Mouse (Mus musculus): ENCODE measurements around the gene Pgm5.

Gene Pgm5

DNA sequence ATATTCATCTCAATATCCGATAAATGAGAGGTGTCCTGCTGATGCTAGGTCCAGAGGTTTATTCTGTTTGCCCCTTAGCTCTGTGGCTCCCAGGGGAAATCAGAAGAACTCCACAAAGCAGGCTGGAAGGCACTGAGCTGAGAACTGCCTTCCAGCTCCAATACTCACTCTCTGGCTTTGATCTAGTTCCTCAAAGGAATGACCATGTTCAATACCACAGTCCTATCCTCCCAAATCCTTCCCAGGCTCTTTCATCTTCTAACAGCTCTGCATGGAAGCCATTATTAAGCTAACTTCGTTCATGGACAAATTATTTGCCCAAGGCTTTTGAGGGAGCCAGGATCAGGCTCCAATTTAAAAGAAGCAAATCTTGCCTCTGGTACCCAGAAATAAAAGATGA, 210.1 kb downstream of the Pgm5 start:
- no peak for DNase-seq

DNA sequence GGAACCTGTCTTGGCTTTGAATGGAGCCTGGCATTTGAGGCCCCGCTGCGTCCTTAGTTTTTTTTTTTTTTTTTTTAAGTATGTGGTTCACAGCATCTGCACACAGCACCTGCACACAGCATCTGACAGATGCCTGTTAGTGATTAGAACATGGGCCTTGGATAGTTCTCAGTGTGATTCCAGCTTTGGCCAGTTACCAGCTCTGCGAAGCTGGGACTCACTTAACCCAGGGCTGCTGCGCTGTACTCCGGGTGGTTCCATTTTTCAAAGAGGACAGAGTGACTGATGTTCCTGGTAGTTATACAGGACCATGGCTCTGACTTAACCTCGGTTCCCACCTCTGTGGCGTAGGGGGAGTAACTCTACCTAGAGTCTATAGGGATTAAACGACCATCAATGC, 211.2 kb downstream of the Pgm5 start:
- no peak for DNase-seq

DNA sequence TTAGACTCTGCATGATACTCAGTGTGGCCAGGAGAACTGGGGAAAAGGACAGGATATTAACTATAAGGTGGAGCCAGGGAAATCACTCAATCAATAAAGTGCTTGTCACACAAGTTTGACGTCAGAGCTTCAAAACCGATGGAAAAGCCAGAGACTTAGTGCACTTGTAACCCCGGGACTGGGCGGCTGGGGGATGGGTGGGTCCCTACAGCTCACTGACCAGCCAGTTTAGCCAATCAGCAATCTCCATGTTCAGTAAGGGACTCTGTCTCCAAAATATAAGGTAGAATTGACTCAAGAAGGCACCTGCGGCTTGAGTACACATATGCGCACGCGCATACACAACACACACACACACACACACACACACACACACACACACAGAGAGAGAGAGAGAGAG, 213.6 kb downstream of the Pgm5 start:
- no peak for DNase-seq

DNA sequence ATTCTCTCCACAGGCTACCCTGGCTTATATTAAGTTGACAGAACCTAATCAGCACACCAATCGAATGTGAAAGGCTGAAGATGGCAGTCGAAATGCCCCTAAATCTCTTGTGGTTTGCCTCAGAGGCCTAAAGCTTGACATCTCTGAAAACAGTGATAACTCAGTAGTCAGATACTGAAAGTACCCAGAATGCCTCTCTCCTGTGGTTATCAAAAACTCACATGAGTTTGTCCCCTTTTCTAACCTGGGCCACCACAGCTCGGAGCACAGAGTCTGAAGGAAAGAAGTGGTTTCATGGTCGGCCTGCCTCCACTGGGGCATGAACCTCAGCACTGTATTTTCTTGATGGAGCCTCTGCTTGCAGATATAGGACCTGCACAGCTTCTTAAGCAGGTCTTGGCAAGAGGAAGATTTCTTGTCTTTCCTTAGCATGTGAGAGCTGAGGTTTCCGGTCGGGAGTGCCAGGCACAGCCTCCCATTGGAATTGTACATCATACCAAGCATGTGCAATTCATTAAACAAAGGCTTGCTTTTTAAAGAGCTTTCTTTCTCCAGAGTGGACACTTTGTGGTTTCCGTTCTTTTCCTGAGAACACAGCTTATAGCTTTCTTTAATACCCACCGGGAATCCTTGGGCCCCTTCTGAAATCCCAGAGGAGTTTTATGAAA, 215.4 kb downstream of the Pgm5 start:
- DNase-seq = no peak

DNA sequence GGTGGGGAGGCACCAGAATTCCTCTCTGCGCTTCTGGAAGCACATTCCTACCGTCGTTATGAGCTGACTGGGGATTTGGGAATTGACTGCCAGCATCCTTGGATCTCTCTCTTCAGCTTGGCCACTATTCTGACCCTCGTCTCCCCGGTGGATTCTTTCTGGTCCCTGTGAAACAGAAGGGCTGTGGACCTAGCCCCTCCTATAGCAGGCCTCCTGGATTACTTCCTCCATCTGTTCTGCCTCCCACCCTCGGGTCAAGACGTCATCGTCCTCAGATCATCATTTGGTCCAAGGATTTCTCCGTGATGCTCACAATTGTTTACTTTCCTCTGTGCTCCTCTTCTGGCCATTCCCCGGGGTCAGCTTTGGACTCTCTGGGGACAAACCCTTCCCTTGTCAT, 216.7 kb downstream of the Pgm5 start:
- DNase-seq = no peak

DNA sequence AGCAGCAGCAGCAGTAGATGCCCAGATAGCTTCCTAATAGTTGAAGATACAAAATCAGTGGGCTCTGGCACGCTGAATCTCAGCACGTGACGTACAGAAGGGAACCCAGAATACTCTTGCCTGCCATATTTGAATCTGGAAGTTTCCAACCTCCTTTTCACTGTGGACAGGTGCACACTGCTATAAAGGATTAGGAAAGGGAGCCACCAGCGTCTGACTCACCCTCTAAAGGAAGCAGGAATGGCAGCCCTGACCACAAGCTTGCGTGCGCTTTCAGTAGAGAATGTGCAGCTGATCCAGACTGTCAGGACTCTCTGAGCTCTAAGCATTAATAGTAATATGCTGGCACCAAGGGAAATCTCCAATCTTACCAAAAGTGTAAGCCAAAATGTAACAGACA, 220.7 kb downstream of the Pgm5 start:
- DNase-seq = no peak

DNA sequence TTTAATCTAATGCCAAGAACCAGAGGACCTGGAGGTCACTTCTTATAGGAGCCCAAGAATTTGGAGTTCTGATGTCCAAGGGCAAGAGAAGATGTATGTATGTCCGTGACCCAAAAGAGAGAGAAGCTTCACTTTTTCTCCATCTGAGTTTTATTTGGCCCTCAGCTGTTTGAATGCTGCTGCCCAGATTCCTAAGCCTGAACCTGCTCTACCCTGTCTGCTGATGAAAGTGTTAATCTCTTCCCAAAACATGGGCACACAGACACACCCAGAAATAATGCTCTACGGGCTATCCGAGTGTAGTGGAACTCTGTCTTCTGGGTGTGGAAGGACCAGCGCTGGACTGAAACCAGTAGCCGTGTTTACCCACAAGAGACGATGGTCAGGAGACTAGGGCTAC, 223.7 kb downstream of the Pgm5 start:
- DNase-seq = no peak

DNA sequence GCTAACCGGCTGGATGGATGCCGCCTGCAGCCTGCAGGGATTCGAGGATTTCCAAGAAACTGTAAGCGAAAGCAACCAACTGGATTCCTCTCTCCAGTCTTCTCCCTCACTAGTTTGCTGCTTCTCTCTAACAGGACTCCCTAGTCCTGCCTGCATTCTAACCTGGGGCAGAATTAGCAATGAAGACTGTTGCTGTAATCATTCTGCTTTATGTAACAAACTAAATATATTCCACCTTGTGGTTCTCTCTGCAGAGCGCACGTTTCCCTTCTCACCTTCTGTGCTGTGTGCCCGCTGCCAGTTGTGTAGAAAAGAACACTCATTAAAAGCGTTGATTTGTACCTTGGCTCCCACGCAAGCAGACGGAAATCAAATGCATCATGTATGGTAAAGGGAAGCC, 225.0 kb downstream of the Pgm5 start:
- peak; percentile 47 for DNase-seq

DNA sequence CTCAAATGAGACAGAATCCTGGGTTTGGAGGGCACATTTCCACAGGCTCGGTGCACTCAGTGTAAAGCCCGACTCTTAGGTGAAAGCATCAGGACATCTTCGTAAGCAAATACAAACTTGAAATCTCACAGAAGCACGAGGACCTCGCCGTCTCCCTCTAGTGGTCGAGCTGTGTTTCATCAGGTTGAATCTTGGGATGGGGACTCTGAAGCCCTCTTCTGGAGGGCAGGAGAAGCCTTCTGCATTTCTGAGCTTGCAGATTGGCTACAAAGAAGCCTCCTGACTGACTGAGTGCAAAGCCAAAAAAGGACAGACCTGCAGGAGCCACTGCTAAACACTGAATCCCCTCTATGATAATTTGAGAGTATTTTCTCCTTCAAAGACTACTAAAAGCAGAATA, 227.1 kb downstream of the Pgm5 start:
- DNase-seq = peak; percentile 61
